In the genomic region with DNA sequence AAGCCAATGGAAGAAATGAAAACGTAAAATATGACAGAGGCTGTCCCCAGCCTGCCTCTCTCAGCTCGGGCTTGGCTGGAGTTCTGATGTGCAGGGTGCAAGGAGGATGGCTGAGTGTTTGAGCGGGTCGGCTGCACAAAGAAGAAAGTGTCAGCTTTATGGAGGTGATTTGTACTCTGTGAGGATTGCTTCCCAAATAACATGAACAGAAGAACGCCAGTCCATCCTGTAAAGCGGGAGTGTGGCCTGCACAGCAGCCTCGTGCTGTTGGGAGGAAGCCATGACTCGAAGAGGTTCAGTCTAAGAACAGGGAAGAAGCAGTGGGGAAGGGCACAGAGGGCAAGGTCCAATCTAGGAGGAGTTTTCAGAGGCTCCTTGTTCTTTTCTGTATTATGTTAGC, we compare ENCODE assay signal across 16 mouse cellular contexts. TPM values are rescaled to one million over a fixed set of nuclear protein-coding genes. Genes with fewer than 3 reads are reported as not detected.
DNase-seq lines count a peak whose midpoint lies in the region; ATAC-seq and TF ChIP-seq lines count a peak whose summit lies in the region.
"Had no signal": no experiment of that assay in that cellular context is flagged by ENCODE, and none has a peak within 500 bp of the region (broad histone marks: within the 10 kb centered on the region; RNA-seq: fewer than 3 reads in every experiment).

No protein-coding gene starts in this region.

- H3K27ac ChIP-seq in intestine, embryonic 15.5 days = peak overlapping the region; percentile 66
- no peak overlapping the region for H3K27ac ChIP-seq in kidney, adult 2 months (ENCODE audit: insufficient read depth, low read depth, low read length)
- H3K27ac ChIP-seq in small intestine, adult 2 months (ENCODE audit: insufficient read depth, low read depth, low read length) = 0 out of 2 replicates have a peak overlapping the region, but pooled peaks have one; percentile 35
- H3K27ac ChIP-seq in liver, postnatal 0 days (ENCODE audit: low read depth) = no peak overlapping the region
- H3K27ac ChIP-seq: heart, embryonic 10.5 days; hindbrain, embryonic 15.5 days; midbrain, embryonic 13.5 days had no signal

- H3K4me1 ChIP-seq in intestine, embryonic 15.5 days (replicated peaks) = peaks cover 11% of the 10 kb centered on the region; the same call in 1 of the 2 replicates
- H3K4me1 ChIP-seq in kidney, adult 2 months (ENCODE audit: control insufficient read depth, insufficient read depth, low read length) = no peaks in the 10 kb centered on the region
- peaks cover 7% of the 10 kb centered on the region for H3K4me1 ChIP-seq in small intestine, adult 2 months (ENCODE audit: control insufficient read depth, insufficient read depth, insufficient read length, low read length)
- no peaks in the 10 kb centered on the region for H3K4me1 ChIP-seq in liver, postnatal 0 days (ENCODE audit: insufficient read depth)
- H3K4me1 ChIP-seq: hindbrain, embryonic 15.5 days; midbrain, embryonic 13.5 days had no signal

- TF ChIP-seq POLR2A in kidney, adult 2 months (IDR thresholded peaks at IDR 0.05; ENCODE audit: low read depth, low read length) = no peak
- no peak for TF ChIP-seq POLR2A in small intestine, adult 2 months (IDR thresholded peaks at IDR 0.05; ENCODE audit: low read depth, low read length)

- 0 out of 2 replicates have a peak overlapping the region, but pooled peaks have one; percentile 8 for H3K9ac ChIP-seq in intestine, embryonic 15.5 days
- no peak overlapping the region for H3K9ac ChIP-seq in liver, postnatal 0 days (replicated peaks)
- H3K9ac ChIP-seq: hindbrain, embryonic 15.5 days; midbrain, embryonic 13.5 days had no signal

- no peaks in the 10 kb centered on the region for H3K27me3 ChIP-seq in intestine, embryonic 15.5 days (replicated peaks)
- no peaks in the 10 kb centered on the region for H3K27me3 ChIP-seq in kidney, adult 2 months (replicated peaks; ENCODE audit: control insufficient read depth, insufficient read depth, low read length)
- no peaks in the 10 kb centered on the region for H3K27me3 ChIP-seq in small intestine, adult 2 months (ENCODE audit: control insufficient read depth, insufficient read depth, low read length)
- no peaks in the 10 kb centered on the region for H3K27me3 ChIP-seq in liver, postnatal 0 days (ENCODE audit: insufficient read depth, low read length)
- H3K27me3 ChIP-seq: hindbrain, embryonic 15.5 days; midbrain, embryonic 13.5 days had no signal

- H3K4me2 ChIP-seq in intestine, embryonic 15.5 days (replicated peaks) = peak overlapping the region; percentile 33; the same call in 1 of the 2 replicates
- no peak overlapping the region for H3K4me2 ChIP-seq in liver, postnatal 0 days (ENCODE audit: low read depth, low read length)
- H3K4me2 ChIP-seq: hindbrain, embryonic 15.5 days; midbrain, embryonic 13.5 days had no signal

- peak; percentile 92 for ATAC-seq in intestine, embryonic 15.5 days
- no peak for ATAC-seq in liver, postnatal 0 days
- ATAC-seq: forebrain, embryonic 16.5 days; midbrain, embryonic 13.5 days had no signal

- intact Hi-C loops in left cerebral cortex, postnatal 36 days (cut with DNase I) = no loop called here

- H3K9me3 ChIP-seq in intestine, embryonic 15.5 days = no peaks in the 10 kb centered on the region
- no peaks in the 10 kb centered on the region for H3K9me3 ChIP-seq in liver, postnatal 0 days (ENCODE audit: low read length)
- H3K9me3 ChIP-seq: G1E; heart, embryonic 10.5 days; hindbrain, embryonic 15.5 days; midbrain, embryonic 13.5 days had no signal

- 22% methylated on average over 8 of the region's 8 CpGs for WGBS in intestine, embryonic 15.5 days
- WGBS in kidney, adult 2 months = 22% methylated on average over 8 of the region's 8 CpGs
- 25% methylated on average over 8 of the region's 8 CpGs for WGBS in small intestine, adult 2 months
- WGBS in liver, postnatal 0 days (ENCODE audit: insufficient replicate concordance) = 64% methylated on average over 8 of the region's 8 CpGs

- H3K36me3 ChIP-seq in intestine, embryonic 15.5 days = no peaks in the 10 kb centered on the region
- no peaks in the 10 kb centered on the region for H3K36me3 ChIP-seq in kidney, adult 2 months (ENCODE audit: control insufficient read depth, insufficient read depth, low read length)
- no peaks in the 10 kb centered on the region for H3K36me3 ChIP-seq in small intestine, adult 2 months (ENCODE audit: control insufficient read depth, insufficient read depth, low read length)
- no peaks in the 10 kb centered on the region for H3K36me3 ChIP-seq in liver, postnatal 0 days (replicated peaks; ENCODE audit: insufficient read depth, low read length)
- H3K36me3 ChIP-seq: G1E; heart, embryonic 10.5 days; hindbrain, embryonic 15.5 days; midbrain, embryonic 13.5 days had no signal

- TF ChIP-seq EP300 in liver, postnatal 0 days (IDR thresholded peaks at IDR 0.05; ENCODE audit: low read depth) = no peak

- peak; percentile 54 for DNase-seq in kidney, adult 2 months
- DNase-seq in kidney, postnatal 25 days = peak; percentile 38 to 59
- DNase-seq in Muller cell, postnatal 12 days (ENCODE audit: inconsistent ontology term) = no peak
- DNase-seq in liver, postnatal 0 days = no peak
- DNase-seq in left cerebral cortex, postnatal 36 days (ENCODE audit: low spot score in 2 of 2) = no peak
- DNase-seq: cerebellum, adult 2 months; layer of hippocampus, adult 9-11 months; retina, postnatal 1 day had no signal

- no peak for TF ChIP-seq CTCF in kidney, adult 2 months (conservative IDR thresholded peaks at IDR 0.05; ENCODE audit: insufficient read depth, insufficient read length, low read depth, low read length)
- no peak for TF ChIP-seq CTCF in small intestine, adult 2 months (IDR thresholded peaks at IDR 0.05; ENCODE audit: extremely low read depth, insufficient read length, insufficient replicate concordance, low read depth, low read length)
- no peak for TF ChIP-seq CTCF in liver, postnatal 0 days (IDR thresholded peaks at IDR 0.05; ENCODE audit: low read depth)

- no peak overlapping the region for H3K4me3 ChIP-seq in intestine, embryonic 15.5 days (replicated peaks)
- H3K4me3 ChIP-seq in kidney, adult 2 months (ENCODE audit: insufficient read depth, low read depth, low read length) = no peak overlapping the region
- no peak overlapping the region for H3K4me3 ChIP-seq in small intestine, adult 2 months (ENCODE audit: low read depth, low read length)
- no peak overlapping the region for H3K4me3 ChIP-seq in liver, postnatal 0 days (ENCODE audit: low read depth, low read length)
- H3K4me3 ChIP-seq: heart, embryonic 10.5 days; hindbrain, embryonic 15.5 days; midbrain, embryonic 13.5 days had no signal

RNA-seq across cellular contexts. Expression of a gene that starts 48.7 kb away (rescaled TPM):
- 1.5 and 1.6 TPM in 2 replicates for polyA plus RNA-seq in intestine, embryonic 15.5 days (2015; fragmentation: Nextera tagmentation; extraction: Ambion mirVana)
- 63.5 and 67.0 TPM in 2 replicates for polyA plus RNA-seq in kidney, adult 2 months (2012; rRNA removed)
- polyA plus RNA-seq in small intestine, adult 2 months (2012; rRNA removed) = 2.9 and 5.2 TPM in 2 replicates
- 0.31 and 0.33 TPM in 2 replicates for polyA plus RNA-seq in liver, postnatal 0 days (2015; fragmentation: Nextera tagmentation; extraction: Ambion mirVana)
- 10 to 100 TPM in 1 of 2 experiments, 1 to 10 TPM in 1; 6.5 to 11.8 TPM for total RNA-seq in left cerebral cortex, postnatal 36 days (2021)
- total RNA-seq: neutrophil, adult 5-6 weeks had no signal
- polyA plus RNA-seq: G1E had no signal

Comparison
In these comparisons a context has a peak if more than half of its experiments do, and no peak if none do; other contexts are left out.
1. H3K27ac ChIP-seq: peak in intestine, embryonic 15.5 days (single experiment) and small intestine, adult 2 months (single experiment); none in kidney, adult 2 months (single experiment) and liver, postnatal 0 days (single experiment).
2. DNase-seq: peak in kidney, adult 2 months (single experiment) and kidney, postnatal 25 days (2 of 2); none in Muller cell, postnatal 12 days (single experiment), liver, postnatal 0 days (single experiment) and left cerebral cortex, postnatal 36 days (0 of 2).
3. RNA of a gene that starts 48.7 kb away (polyA plus RNA-seq): 63.5 to 67.0 TPM in kidney, adult 2 months; 2.9 to 5.2 TPM in small intestine, adult 2 months, 1.5 to 1.6 TPM in intestine, embryonic 15.5 days and 0.31 to 0.33 TPM in liver, postnatal 0 days; every median in the first group is over 10 times any median in the second.